Mouse (Mus musculus) kidney, embryonic 14.5 days (tissue): ENCODE measurements at regions not wholly inside any gene's neighbourhood (a gene's known extent, or its start where the extent isn't known, plus 50 kb on each side); places are given as distances from the start of the nearest gene placed in this dataset.

Experiments
- ATAC-seq: fragments of 200-750 bp; cut with Nextera tagmentation; 2 replicates; pipeline ENCODE4 v1.8.0; 2017; ENCODE audit warnings: moderate number of reproducible peaks, mild to moderate bottlenecking, moderate TSS enrichment, moderate library complexity; ENCODE audit not compliant: low FRiP score, low TSS enrichment
- H3K27ac ChIP-seq: fragments of 300-500 bp; sonication (generic); 2 replicates; pipeline ENCODE4 v1.5.1; 2014; ENCODE audit warnings: low read depth, mild to moderate bottlenecking, low read length, moderate library complexity, mixed read lengths
- H3K27me3 ChIP-seq: fragments of 300-500 bp; sonication (generic); 2 replicates; pipeline ENCODE4 v1.6.1; 2014; ENCODE audit warnings: mild to moderate bottlenecking, low read length; ENCODE audit not compliant: control insufficient read depth, insufficient read depth
- H3K36me3 ChIP-seq: fragments of 300-500 bp; sonication (generic); 2 replicates; pipeline ENCODE4 v1.6.1; 2014; ENCODE audit warnings: low read length, mixed read lengths; ENCODE audit not compliant: control insufficient read depth, insufficient read depth
- H3K4me1 ChIP-seq: fragments of 300-500 bp; sonication (generic); 2 replicates; pipeline ENCODE4 v1.6.1; 2014; ENCODE audit warnings: low read length, mixed read lengths; ENCODE audit not compliant: control insufficient read depth, insufficient read depth
- H3K4me2 ChIP-seq: fragments of 300-500 bp; sonication (generic); replicated peaks from 2 replicates; pipeline ENCODE4 v1.6.1; 2014; ENCODE audit warnings: low read depth, mild to moderate bottlenecking, low read length
- H3K4me3 ChIP-seq: fragments of 300-500 bp; sonication (generic); 2 replicates; pipeline ENCODE4 v1.5.1; 2014; ENCODE audit warnings: mild to moderate bottlenecking, low read length
- H3K9ac ChIP-seq: fragments of 300-500 bp; sonication (generic); 2 replicates; pipeline ENCODE4 v1.6.1; 2014; ENCODE audit warnings: low read depth, mild to moderate bottlenecking, low read length, moderate library complexity
- H3K9me3 ChIP-seq: fragments of 300-500 bp; sonication (generic); 2 replicates; pipeline ENCODE4 v1.6.1; 2016; ENCODE audit warnings: low read length; ENCODE audit not compliant: control insufficient read depth
- WGBS: fragments of 180-500 bp; shearing (Covaris S2); extraction: QIAGEN DNeasy Blood & Tissue Kit; methylation state at CpG from one replicate; pipeline ENCODE4 v1.1.7; 2014; 5-methylcytosine and 5-hydroxymethylcytosine counted together

GRCm38 (mm10) chr13:53756970-53757530, 284.2 kb upstream of the Msx2 start:
- 70% methylated on average over 13 of the region's 13 CpGs for WGBS

DNA sequence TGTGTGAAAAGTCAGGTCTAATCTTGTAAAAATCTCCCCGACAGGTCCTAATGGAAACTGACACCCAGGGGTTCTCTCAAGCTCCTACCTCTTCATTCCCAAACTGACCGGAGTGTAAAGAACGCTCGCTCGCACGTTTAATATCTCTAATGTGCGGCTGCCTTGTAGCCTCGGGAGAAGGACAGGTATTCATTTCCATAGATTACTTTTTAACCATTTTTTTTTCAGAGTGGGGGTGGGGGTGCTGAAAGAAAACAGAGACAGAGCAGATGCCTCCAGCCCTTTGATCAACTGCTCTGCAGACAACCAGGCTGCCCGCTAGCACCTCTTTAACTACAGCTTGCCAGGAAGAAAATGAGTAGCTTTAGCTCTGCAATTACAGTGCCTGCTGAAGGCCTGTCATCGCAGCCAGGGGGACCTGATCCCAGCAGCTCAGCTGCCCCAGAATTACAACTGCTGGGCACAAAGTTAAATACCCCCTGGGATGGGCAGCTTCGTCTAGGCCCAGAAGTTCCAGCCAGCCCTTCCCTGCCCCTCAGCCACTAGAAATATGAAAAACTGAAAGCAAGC, 282.3 kb upstream of the Msx2 start:
- H3K9me3 ChIP-seq, result no peaks in the 10 kb centered on the region
- H3K9ac ChIP-seq, result no peak overlapping the region
- no peak overlapping the region for H3K4me2 ChIP-seq
- no peak overlapping the region for H3K27ac ChIP-seq
- 50% methylated on average over 11 of the region's 11 CpGs for WGBS
- H3K27me3 ChIP-seq, result no peaks in the 10 kb centered on the region
- H3K4me1 ChIP-seq, result no peaks in the 10 kb centered on the region
- no peaks in the 10 kb centered on the region for H3K36me3 ChIP-seq
- H3K4me3 ChIP-seq, result no peak overlapping the region
- ATAC-seq, result no peak

More at GRCm38 (mm10) chr13:53756970-53757530, 284.2 kb upstream of the Msx2 start:
- Histone ChIP-seq H3K4me3 (no peak overlapping the region), H3K9ac (no peak overlapping the region), H3K36me3 (no peaks in the 10 kb centered on the region), H3K27me3 (no peaks in the 10 kb centered on the region), H3K4me2 (no peak overlapping the region), H3K9me3 (no peaks in the 10 kb centered on the region), H3K27ac (no peak overlapping the region), H3K4me1 (no peaks in the 10 kb centered on the region)
- no peak for ATAC-seq

GRCm38 (mm10) chr13:53753049-53753448, 280.2 kb upstream of the Msx2 start:
- Histone ChIP-seq H3K9me3 (no peaks in the 10 kb centered on the region), H3K27me3 (no peaks in the 10 kb centered on the region), H3K9ac (no peak overlapping the region), H3K36me3 (no peaks in the 10 kb centered on the region), H3K27ac (no peak overlapping the region), H3K4me2 (no peak overlapping the region), H3K4me3 (no peak overlapping the region), H3K4me1 (no peaks in the 10 kb centered on the region)
- ATAC-seq, result no peak
- 60% methylated on average over 6 of the region's 6 CpGs for WGBS

DNA sequence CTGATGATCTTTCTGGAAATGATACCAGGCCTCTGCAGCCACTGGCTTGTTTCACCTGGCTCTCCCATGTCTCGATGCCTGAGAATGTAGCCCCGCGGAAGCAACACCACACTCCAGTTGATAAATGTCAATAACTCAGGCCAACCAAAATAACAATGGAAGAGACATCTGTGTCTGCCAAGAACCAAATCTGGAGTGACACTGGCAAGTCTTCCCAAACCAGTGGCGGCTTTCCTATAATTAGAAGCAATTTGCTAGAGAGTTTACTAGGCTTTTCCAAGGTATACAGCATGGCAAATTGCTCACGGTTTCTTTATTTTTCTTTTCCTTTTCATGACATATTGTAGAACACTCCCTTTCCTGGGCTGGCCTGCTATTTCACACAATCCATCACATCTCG, 268.1 kb upstream of the Msx2 start:
- WGBS, result 71% methylated on average over 6 of the region's 6 CpGs
- no peaks in the 10 kb centered on the region for H3K27me3 ChIP-seq
- H3K9ac ChIP-seq, result no peak overlapping the region
- no peak for ATAC-seq
- H3K27ac ChIP-seq, result no peak overlapping the region
- no peaks in the 10 kb centered on the region for H3K36me3 ChIP-seq
- no peak overlapping the region for H3K4me2 ChIP-seq
- no peaks in the 10 kb centered on the region for H3K9me3 ChIP-seq
- H3K4me1 ChIP-seq, result no peaks in the 10 kb centered on the region
- no peak overlapping the region for H3K4me3 ChIP-seq

- H3K4me3 ChIP-seq, result no peak overlapping the region
- H3K27me3 ChIP-seq, result no peaks in the 10 kb centered on the region
- no peak overlapping the region for H3K9ac ChIP-seq
- H3K4me1 ChIP-seq, result no peaks in the 10 kb centered on the region; the same call in 1 of the 2 replicates
- H3K4me2 ChIP-seq, result no peak overlapping the region
- no peak overlapping the region for H3K27ac ChIP-seq
- H3K9me3 ChIP-seq, result no peaks in the 10 kb centered on the region
- H3K36me3 ChIP-seq, result no peaks in the 10 kb centered on the region
- WGBS, result 82% methylated on average over 3 of the region's 3 CpGs
- ATAC-seq, result no peak
Observed at GRCm38 (mm10) chr13:53739127-53739526, 266.3 kb upstream of the Msx2 start.

GRCm38 (mm10) chr13:53734944-53735343, 262.1 kb upstream of the Msx2 start:
- H3K27ac ChIP-seq, result no peak overlapping the region
- no peak overlapping the region for H3K9ac ChIP-seq
- no peak overlapping the region for H3K4me3 ChIP-seq

GRCm38 (mm10) chr13:53730259-53730902, 257.5 kb upstream of the Msx2 start:
- WGBS, result 68% methylated on average over 10 of the region's 10 CpGs
- ATAC-seq, result no peak
- Histone ChIP-seq H3K4me3 (no peak overlapping the region), H3K4me2 (no peak overlapping the region), H3K27me3 (no peaks in the 10 kb centered on the region), H3K36me3 (no peaks in the 10 kb centered on the region), H3K9ac (no peak overlapping the region), H3K4me1 (no peaks in the 10 kb centered on the region; the same call in 1 of the 2 replicates), H3K27ac (no peak overlapping the region), H3K9me3 (no peaks in the 10 kb centered on the region)

More at GRCm38 (mm10) chr13:53734944-53735343, 262.1 kb upstream of the Msx2 start:
- no peaks in the 10 kb centered on the region for H3K36me3 ChIP-seq
- H3K4me1 ChIP-seq, result no peaks in the 10 kb centered on the region; the same call in 1 of the 2 replicates
- WGBS, result 56% methylated on average over 4 of the region's 4 CpGs
- no peaks in the 10 kb centered on the region for H3K9me3 ChIP-seq
- H3K4me2 ChIP-seq, result no peak overlapping the region
- no peak for ATAC-seq
- H3K27me3 ChIP-seq, result no peaks in the 10 kb centered on the region

DNA sequence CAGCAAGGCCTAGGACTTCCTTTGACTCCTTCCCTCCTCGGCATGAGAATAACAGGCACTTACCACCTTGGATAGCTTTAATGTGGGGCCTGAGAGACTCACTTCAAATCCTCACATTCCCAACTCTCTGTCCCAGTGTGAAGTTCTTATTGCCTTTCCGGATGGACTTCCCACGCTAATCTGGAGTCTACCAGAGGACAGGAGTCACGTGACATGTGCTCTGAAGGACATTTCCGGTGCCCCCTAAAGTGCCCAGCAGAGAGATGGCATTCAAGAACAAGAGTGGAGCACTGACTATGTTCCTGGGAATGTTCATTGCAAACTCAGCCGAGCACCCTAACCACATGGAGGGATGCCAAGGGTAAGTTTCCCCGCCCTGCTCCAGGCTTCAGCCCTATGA, 257.0 kb upstream of the Msx2 start:
- Histone ChIP-seq H3K4me1 (no peaks in the 10 kb centered on the region; the same call in 1 of the 2 replicates), H3K4me3 (no peak overlapping the region), H3K27ac (no peak overlapping the region), H3K36me3 (no peaks in the 10 kb centered on the region), H3K4me2 (no peak overlapping the region), H3K9me3 (no peaks in the 10 kb centered on the region), H3K27me3 (no peaks in the 10 kb centered on the region), H3K9ac (no peak overlapping the region)
- WGBS, result 89% methylated on average over 7 of the region's 7 CpGs
- no peak for ATAC-seq

GRCm38 (mm10) chr13:53726031-53726430, 253.2 kb upstream of the Msx2 start:
- no peak for ATAC-seq
- WGBS, result 81% methylated on average over 4 of the region's 4 CpGs
- no peak overlapping the region for H3K27ac ChIP-seq

More at GRCm38 (mm10) chr13:53726031-53726430, 253.2 kb upstream of the Msx2 start:
- Histone ChIP-seq H3K27me3 (no peaks in the 10 kb centered on the region), H3K4me2 (no peak overlapping the region), H3K4me1 (no peaks in the 10 kb centered on the region), H3K9ac (no peak overlapping the region), H3K9me3 (no peaks in the 10 kb centered on the region), H3K36me3 (no peaks in the 10 kb centered on the region), H3K4me3 (no peak overlapping the region)
